Mouse (Mus musculus) hindbrain, embryonic 14.5 days (tissue): ENCODE measurements around the gene Ankle2. TPM values are rescaled to one million over a fixed set of nuclear protein-coding genes. Genes with fewer than 3 reads are reported as not detected.

Source experiments
- ATAC-seq: fragments of 200-750 bp; cut with Nextera tagmentation; 2 replicates; pipeline ENCODE4 v1.8.0; 2017; ENCODE audit warnings: moderate number of reproducible peaks, mild to moderate bottlenecking, moderate TSS enrichment, moderate library complexity; ENCODE audit not compliant: low FRiP score
- DNase-seq: peaks from one replicate; pipeline ENCODE4 v3.0.0-alpha.2; 2015; ENCODE audit warnings: low spot score
- H3K27ac ChIP-seq: fragments of 300-500 bp; sonication (generic); 2 replicates; pipeline ENCODE4 v1.5.1; 2014; ENCODE audit warnings: mild to moderate bottlenecking, moderate library complexity
- H3K27me3 ChIP-seq: fragments of 300-500 bp; sonication (generic); 2 replicates; pipeline ENCODE4 v1.6.1; 2014; ENCODE audit warnings: mild to moderate bottlenecking, low read length, mixed read lengths; ENCODE audit not compliant: control insufficient read depth, insufficient read depth
- H3K36me3 ChIP-seq: fragments of 300-500 bp; sonication (generic); replicated peaks from 2 replicates; pipeline ENCODE4 v1.6.1; 2014; ENCODE audit not compliant: control insufficient read depth, insufficient read depth
- H3K4me1 ChIP-seq: fragments of 300-500 bp; sonication (generic); replicated peaks from 2 replicates; pipeline ENCODE4 v1.6.1; 2014; ENCODE audit warnings: antibody characterized with exemption, low read length, mixed read lengths; ENCODE audit not compliant: control insufficient read depth, insufficient read depth
- H3K4me2 ChIP-seq: fragments of 300-500 bp; sonication (generic); replicated peaks from 2 replicates; pipeline ENCODE4 v1.6.1; 2014; ENCODE audit warnings: mild to moderate bottlenecking, moderate library complexity
- H3K4me3 ChIP-seq: fragments of 300-500 bp; sonication (generic); replicated peaks from 2 replicates; pipeline ENCODE4 v1.5.1; 2014; ENCODE audit warnings: mild to moderate bottlenecking, low read length
- H3K9ac ChIP-seq: fragments of 300-500 bp; sonication (generic); 2 replicates; pipeline ENCODE4 v1.6.1; 2014
- H3K9me3 ChIP-seq: fragments of 300-500 bp; sonication (generic); 2 replicates; pipeline ENCODE4 v1.6.1; 2016; ENCODE audit warnings: low read length; ENCODE audit not compliant: control insufficient read depth
- WGBS: fragments of 180-500 bp; shearing (Covaris S2); extraction: QIAGEN DNeasy Blood & Tissue Kit; methylation state at CpG from one replicate; pipeline ENCODE4 v1.1.7; 2014; 5-methylcytosine and 5-hydroxymethylcytosine counted together
- polyA plus RNA-seq: library from polyadenylated mRNA; unstranded; fragments of >200 nt; fragmentation: Nextera tagmentation; extraction: Ambion mirVana; gene quantifications from 2 replicates; pipeline ENCODE4 v1.2.1, GENCODE M21; 2014

Ankle2 gene
- polyA plus RNA-seq, 1 experiment from 2014 or later: 26.1 TPM

DNA sequence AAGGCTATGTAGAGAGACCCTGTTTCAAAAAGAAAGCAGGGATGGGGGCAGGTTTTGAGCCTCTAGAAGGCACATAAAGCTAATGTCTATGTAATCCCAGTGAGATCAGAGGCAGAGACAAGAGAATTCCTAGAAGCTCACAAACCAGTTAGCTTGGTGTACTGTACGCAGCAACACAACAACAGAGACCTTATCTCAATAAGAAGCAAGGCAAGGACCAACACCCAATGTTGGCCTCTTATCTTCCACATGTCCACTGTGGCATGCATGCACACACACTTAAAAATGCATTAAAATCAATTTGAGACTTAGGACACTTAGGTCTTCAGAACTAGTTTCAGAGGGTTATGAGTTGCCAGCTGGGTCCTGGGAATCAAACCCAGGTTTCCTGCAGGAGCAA is 60.8 kb downstream of the Ankle2 start:
- Histone ChIP-seq H3K4me2 (no peak overlapping the region), H3K4me1 (no peaks in the 10 kb centered on the region), H3K9me3 (no peaks in the 10 kb centered on the region), H3K4me3 (no peak overlapping the region), H3K36me3 (peaks cover 24% of the 10 kb centered on the region; the same call in 1 of the 2 replicates), H3K27me3 (no peaks in the 10 kb centered on the region), H3K9ac (no peak overlapping the region), H3K27ac (no peak overlapping the region)
- WGBS: 91% methylated on average over 1 of the region's 1 CpGs
- DNase-seq: no peak
- no peak for ATAC-seq

DNA sequence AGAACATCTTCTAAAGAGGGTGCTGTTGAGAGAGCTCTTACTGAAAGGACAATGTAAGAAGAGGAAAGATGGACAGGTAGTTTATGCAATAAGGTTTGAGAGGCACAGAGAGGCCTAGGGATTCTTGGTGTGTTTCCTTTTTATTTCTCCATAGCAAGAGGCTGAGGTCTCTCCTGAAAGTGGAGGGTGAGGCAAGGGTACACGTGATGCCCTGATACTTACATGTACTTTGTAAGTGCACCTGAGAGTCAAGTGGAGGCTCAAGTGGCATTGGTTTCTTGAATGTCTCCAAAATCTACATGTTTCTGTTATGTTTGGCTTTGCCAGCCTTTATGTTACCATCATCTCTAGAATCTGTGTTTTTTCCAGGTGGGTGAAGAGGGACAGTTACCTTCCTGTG is 65.8 kb downstream of the Ankle2 start:
- H3K36me3 ChIP-seq: peaks cover 46% of the 10 kb centered on the region

DNA sequence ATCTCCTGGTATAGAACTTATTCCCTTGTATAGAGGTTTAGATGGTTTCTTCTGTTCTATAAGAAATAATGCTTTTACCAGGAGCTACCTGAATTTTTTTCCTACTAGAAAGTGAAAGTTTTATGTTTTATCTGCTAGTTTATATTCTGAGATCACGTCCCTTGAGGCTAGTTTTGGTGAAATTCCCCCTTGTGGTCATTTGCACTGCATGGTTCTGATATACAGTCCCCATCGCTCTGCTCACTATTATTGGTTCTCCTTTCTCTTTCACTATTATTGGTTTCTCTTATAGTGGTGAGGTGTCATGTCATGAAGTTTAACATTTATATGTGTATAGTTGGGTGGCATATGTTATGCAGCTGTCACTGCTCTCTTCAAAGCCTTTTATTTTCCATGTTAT is 69.8 kb downstream of the Ankle2 start:
- Histone ChIP-seq H3K27me3 (no peaks in the 10 kb centered on the region), H3K9me3 (no peaks in the 10 kb centered on the region), H3K4me2 (no peak overlapping the region), H3K4me1 (no peaks in the 10 kb centered on the region), H3K27ac (no peak overlapping the region), H3K36me3 (peaks cover 59% of the 10 kb centered on the region), H3K9ac (no peak overlapping the region), H3K4me3 (no peak overlapping the region)
- DNase-seq: no peak
- no peak for ATAC-seq
- 100% methylated on average over 2 of the region's 2 CpGs for WGBS

More for the DNA sequence above, 65.8 kb downstream of the Ankle2 start:
- DNase-seq (no peak), ATAC-seq (no peak)
- 97% methylated on average over 1 of the region's 1 CpGs for WGBS
- H3K4me3 ChIP-seq: no peak overlapping the region
- H3K4me2 ChIP-seq: no peak overlapping the region
- no peak overlapping the region for H3K27ac ChIP-seq
- no peak overlapping the region for H3K9ac ChIP-seq
- H3K9me3 ChIP-seq: no peaks in the 10 kb centered on the region
- H3K4me1 ChIP-seq: no peaks in the 10 kb centered on the region
- H3K27me3 ChIP-seq: no peaks in the 10 kb centered on the region

Other genes with a start within 250 kb of the Ankle2 start
- 21.4 and 23.4 TPM in 2 replicates for gene Zfp932, start 234.5 kb upstream of the Ankle2 start, polyA plus RNA-seq
- 3.9 and 5.5 TPM in 2 replicates for gene Gm17655, start 158.5 kb upstream of the Ankle2 start, polyA plus RNA-seq
- 0.46 and 0.47 TPM in 2 replicates for gene Gm35315, start 136.6 kb upstream of the Ankle2 start, polyA plus RNA-seq
- gene Plcxd1, start 131.0 kb upstream of the Ankle2 start, polyA plus RNA-seq: 1.7 and 3.2 TPM in 2 replicates
- 53.1 and 55.9 TPM in 2 replicates for gene Gtpbp6, start 122.8 kb upstream of the Ankle2 start, polyA plus RNA-seq
- gene Zfp605, start 120.9 kb upstream of the Ankle2 start, polyA plus RNA-seq: 11.6 and 14.6 TPM in 2 replicates
- gene Chfr, start 95.2 kb upstream of the Ankle2 start, polyA plus RNA-seq: 86.9 and 88.2 TPM in 2 replicates
- 28.2 and 30.6 TPM in 2 replicates for gene Golga3, start 54.3 kb upstream of the Ankle2 start, polyA plus RNA-seq
- 108 and 109 TPM in 2 replicates for gene Pgam5, start 38.9 kb downstream of the Ankle2 start, polyA plus RNA-seq
- 8.8 and 9.2 TPM in 2 replicates for gene Pxmp2, start 55.2 kb downstream of the Ankle2 start, polyA plus RNA-seq
- 8.2 and 9.8 TPM in 2 replicates for gene Pole, start 55.3 kb downstream of the Ankle2 start, polyA plus RNA-seq
- 9.9 and 12.2 TPM in 2 replicates for gene P2rx2, start 112.2 kb downstream of the Ankle2 start, polyA plus RNA-seq
- not detected in 2 replicates for gene Lrcol1, start 113.7 kb downstream of the Ankle2 start, polyA plus RNA-seq
- 23.8 and 24.8 TPM in 2 replicates for gene Fbrsl1, start 217.5 kb downstream of the Ankle2 start, polyA plus RNA-seq